Mouse (Mus musculus) stomach, embryonic 15.5 days (tissue): ENCODE measurements at regions not wholly inside any gene's neighbourhood (a gene's known extent, or its start where the extent isn't known, plus 50 kb on each side); places are given as distances from the start of the nearest gene placed in this dataset.

ENCODE experiments used
- ATAC-seq: fragments of 200-750 bp; cut with Nextera tagmentation; 2 replicates; pipeline ENCODE4 v1.8.0; 2017; ENCODE audit warnings: low read depth, moderate number of reproducible peaks, moderate TSS enrichment; ENCODE audit not compliant: insufficient read depth, low FRiP score
- H3K27ac ChIP-seq: fragments of 300-500 bp; sonication (generic); 2 replicates; pipeline ENCODE4 v1.5.1; 2015; ENCODE audit warnings: mild to moderate bottlenecking, inconsistent platforms
- H3K27me3 ChIP-seq: fragments of 300-500 bp; sonication (generic); replicated peaks from 2 replicates; pipeline ENCODE4 v1.6.1; 2015; ENCODE audit warnings: inconsistent platforms
- H3K36me3 ChIP-seq: fragments of 300-500 bp; sonication (generic); 2 replicates; pipeline ENCODE4 v1.6.1; 2015; ENCODE audit warnings: inconsistent platforms
- H3K4me1 ChIP-seq: fragments of 300-500 bp; sonication (generic); 2 replicates; pipeline ENCODE4 v1.6.1; 2015; ENCODE audit warnings: inconsistent platforms
- H3K4me2 ChIP-seq: fragments of 300-500 bp; sonication (generic); 2 replicates; pipeline ENCODE4 v1.6.1; 2015; ENCODE audit warnings: mild to moderate bottlenecking, inconsistent platforms
- H3K4me3 ChIP-seq: fragments of 300-500 bp; sonication (generic); replicated peaks from 2 replicates; pipeline ENCODE4 v1.5.1; 2015; ENCODE audit warnings: inconsistent platforms
- H3K9ac ChIP-seq: fragments of 300-500 bp; sonication (generic); 2 replicates; pipeline ENCODE4 v1.6.1; 2015; ENCODE audit warnings: inconsistent platforms
- H3K9me3 ChIP-seq: fragments of 300-500 bp; sonication (generic); 2 replicates; pipeline ENCODE4 v1.6.1; 2016; ENCODE audit warnings: inconsistent platforms
- WGBS: fragments of 180-500 bp; shearing (Covaris S2); methylation state at CpG from one replicate; pipeline ENCODE4 v1.1.7; 2015; 5-methylcytosine and 5-hydroxymethylcytosine counted together

- Histone ChIP-seq H3K9ac (no peak overlapping the region), H3K27ac (no peak overlapping the region), H3K4me3 (no peak overlapping the region), H3K9me3 (no peaks in the 10 kb centered on the region), H3K4me2 (no peak overlapping the region), H3K36me3 (no peaks in the 10 kb centered on the region), H3K4me1 (no peaks in the 10 kb centered on the region), H3K27me3 (no peaks in the 10 kb centered on the region)
- ATAC-seq = no peak
- WGBS = 37% methylated on average over 4 of the region's 4 CpGs
Observed at GRCm38 (mm10) chr17:14764796-14765195, 70.8 kb upstream of the Thbs2 start.

DNA sequence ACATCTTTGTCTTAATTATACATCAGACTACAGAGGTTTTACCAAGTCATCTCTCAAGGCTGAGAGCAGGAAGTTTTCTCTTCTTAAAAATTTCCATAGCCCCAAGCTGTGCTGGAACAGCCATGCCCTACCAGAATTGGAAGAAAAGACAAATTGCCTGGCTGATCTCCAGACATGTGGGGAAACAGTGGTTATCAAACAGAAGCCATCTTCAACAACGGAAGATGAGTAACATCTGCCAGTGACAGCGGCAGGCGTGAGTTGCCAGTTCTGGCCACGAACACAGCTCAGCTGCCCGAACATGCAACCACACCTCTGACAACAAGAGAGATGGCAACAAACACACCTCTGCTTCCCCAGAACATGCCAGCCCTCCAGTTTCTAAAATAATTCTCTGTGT is 59.1 kb upstream of the Thbs2 start:
- H3K4me1 ChIP-seq = no peaks in the 10 kb centered on the region
- H3K27ac ChIP-seq = no peak overlapping the region
- H3K36me3 ChIP-seq = no peaks in the 10 kb centered on the region
- no peaks in the 10 kb centered on the region for H3K27me3 ChIP-seq
- no peak for ATAC-seq
- no peak overlapping the region for H3K4me3 ChIP-seq
- no peak overlapping the region for H3K9ac ChIP-seq
- H3K9me3 ChIP-seq = no peaks in the 10 kb centered on the region
- 47% methylated on average over 5 of the region's 5 CpGs for WGBS
- H3K4me2 ChIP-seq = no peak overlapping the region

DNA sequence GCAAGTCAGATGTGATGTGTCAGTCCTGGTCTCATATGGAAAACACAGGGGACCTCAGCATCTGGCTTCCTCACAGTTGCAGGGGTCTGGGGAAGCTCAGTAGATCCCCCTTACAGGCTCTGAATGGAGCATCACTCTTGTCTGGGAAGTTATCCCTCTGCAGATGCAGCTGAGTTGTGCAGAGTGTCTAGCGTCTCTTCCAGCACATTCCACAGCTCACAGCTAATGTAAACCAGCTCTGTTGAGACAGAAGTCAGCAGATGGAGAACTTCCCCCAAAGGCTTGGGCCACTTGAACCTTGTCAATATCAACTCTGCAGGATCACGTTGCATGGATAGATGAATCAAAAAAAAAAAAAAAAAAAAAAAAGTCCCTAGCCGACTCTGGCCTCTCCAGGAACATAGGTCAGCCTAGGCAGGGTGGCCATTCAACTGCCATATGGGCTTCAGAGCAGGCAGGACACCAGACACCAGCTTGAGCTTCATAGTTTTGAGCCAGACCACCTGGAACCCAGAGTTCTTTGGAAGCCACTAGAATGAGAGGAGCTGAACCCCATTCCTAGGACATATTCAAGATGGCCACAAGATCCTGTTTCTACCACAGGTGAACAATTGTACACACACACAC is 56.6 kb upstream of the Thbs2 start:
- H3K27me3 ChIP-seq = no peaks in the 10 kb centered on the region
- no peaks in the 10 kb centered on the region for H3K36me3 ChIP-seq
- peak overlapping the region; percentile 79 for H3K27ac ChIP-seq
- peak; percentile 80; the same call in 1 of the 2 replicates for ATAC-seq
- no peak overlapping the region for H3K4me3 ChIP-seq
- no peak overlapping the region for H3K4me2 ChIP-seq
- 45% methylated on average over 3 of the region's 3 CpGs for WGBS
- no peaks in the 10 kb centered on the region for H3K4me1 ChIP-seq
- no peak overlapping the region for H3K9ac ChIP-seq
- H3K9me3 ChIP-seq = no peaks in the 10 kb centered on the region

DNA sequence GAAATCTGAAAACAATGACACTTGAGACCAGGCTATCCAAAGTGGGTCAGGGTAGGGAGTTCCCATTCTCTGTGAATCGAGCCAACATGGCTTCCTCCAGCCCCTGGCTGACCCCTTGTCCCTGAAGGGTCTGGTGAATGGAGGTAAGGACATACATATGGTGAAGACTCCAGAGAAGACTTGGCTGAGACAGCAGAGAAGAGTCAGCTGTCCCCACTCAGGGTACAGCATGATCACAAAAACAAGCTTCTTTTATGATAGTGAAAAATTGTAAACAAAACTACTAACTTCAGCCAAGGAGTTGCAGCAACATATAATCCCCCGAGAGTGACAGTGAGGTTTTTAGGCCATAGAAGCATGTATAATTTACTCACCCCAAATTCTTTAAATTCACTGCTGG is 55.2 kb upstream of the Thbs2 start:
- H3K27me3 ChIP-seq = no peaks in the 10 kb centered on the region
- no peak overlapping the region for H3K9ac ChIP-seq
- no peaks in the 10 kb centered on the region for H3K36me3 ChIP-seq
- ATAC-seq = no peak
- WGBS = 41% methylated on average over 2 of the region's 2 CpGs
- H3K4me2 ChIP-seq = no peak overlapping the region
- H3K9me3 ChIP-seq = no peaks in the 10 kb centered on the region
- H3K27ac ChIP-seq = no peak overlapping the region
- H3K4me3 ChIP-seq = no peak overlapping the region
- H3K4me1 ChIP-seq = no peaks in the 10 kb centered on the region

DNA sequence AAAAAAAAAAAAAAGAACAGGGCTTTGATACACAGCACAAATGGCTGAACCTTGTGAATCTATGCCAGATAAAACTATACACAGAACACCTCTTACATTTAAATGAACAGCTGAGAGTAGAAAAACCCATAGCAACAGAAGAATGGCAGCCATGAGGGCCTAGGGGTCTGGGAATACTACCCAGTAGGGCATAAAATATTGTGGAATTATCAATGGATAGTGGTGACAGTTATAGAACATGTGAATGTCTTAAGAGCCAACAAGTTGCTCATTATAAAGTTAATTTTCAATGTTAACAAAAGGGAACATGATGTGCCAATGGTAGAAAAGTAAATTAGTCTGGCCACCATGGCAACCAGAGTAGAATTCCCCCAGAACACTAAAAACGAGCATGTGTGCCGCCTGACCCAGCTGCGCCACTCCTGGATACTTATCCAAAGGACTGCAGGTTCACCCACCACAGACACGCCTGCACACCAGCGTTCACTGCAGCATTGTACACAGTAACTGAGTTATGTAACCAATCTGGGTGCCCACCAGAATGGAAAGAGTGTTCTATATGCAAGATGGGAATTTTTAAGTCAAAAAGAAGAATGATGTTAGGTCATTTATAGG is 53.3 kb upstream of the Thbs2 start:
- Histone ChIP-seq H3K27ac (no peak overlapping the region), H3K9ac (no peak overlapping the region), H3K4me1 (no peaks in the 10 kb centered on the region), H3K4me3 (no peak overlapping the region), H3K36me3 (no peaks in the 10 kb centered on the region), H3K4me2 (no peak overlapping the region), H3K27me3 (no peaks in the 10 kb centered on the region), H3K9me3 (no peaks in the 10 kb centered on the region)
- ATAC-seq = no peak
- 78% methylated on average over 5 of the region's 5 CpGs for WGBS

- 89% methylated on average over 3 of the region's 3 CpGs for WGBS
- no peak for ATAC-seq
Observed at GRCm38 (mm10) chr17:14745512-14745911, 51.5 kb upstream of the Thbs2 start.

DNA sequence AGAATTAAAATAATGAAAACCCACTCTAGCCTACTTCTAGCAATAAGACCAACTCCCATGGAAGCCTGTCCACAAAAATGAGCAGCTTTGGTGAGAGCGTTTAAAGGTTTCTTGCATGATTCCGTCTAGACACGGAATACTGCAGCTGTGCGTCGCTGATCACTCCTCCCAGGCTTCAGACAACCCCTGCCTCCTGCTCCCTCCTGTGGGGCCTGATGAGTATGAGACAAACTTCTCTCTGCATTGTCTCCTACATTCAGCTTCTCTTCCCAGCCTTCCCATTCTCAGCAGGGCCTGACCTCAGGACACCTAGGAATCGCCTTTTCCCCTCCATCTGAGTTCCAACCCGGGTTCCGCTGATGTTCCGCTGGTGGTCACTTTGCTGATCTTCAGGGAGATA is 50.0 kb upstream of the Thbs2 start:
- no peak overlapping the region for H3K9ac ChIP-seq
- H3K9me3 ChIP-seq = no peaks in the 10 kb centered on the region
- 72% methylated on average over 9 of the region's 9 CpGs for WGBS
- no peak overlapping the region for H3K27ac ChIP-seq
- H3K36me3 ChIP-seq = no peaks in the 10 kb centered on the region
- no peak for ATAC-seq
- H3K27me3 ChIP-seq = no peaks in the 10 kb centered on the region
- H3K4me2 ChIP-seq = no peak overlapping the region
- H3K4me1 ChIP-seq = no peaks in the 10 kb centered on the region
- H3K4me3 ChIP-seq = no peak overlapping the region

More at GRCm38 (mm10) chr17:14745512-14745911, 51.5 kb upstream of the Thbs2 start:
- Histone ChIP-seq H3K27ac (no peak overlapping the region), H3K36me3 (no peaks in the 10 kb centered on the region), H3K4me2 (no peak overlapping the region), H3K27me3 (no peaks in the 10 kb centered on the region), H3K4me1 (no peaks in the 10 kb centered on the region), H3K4me3 (no peak overlapping the region), H3K9me3 (no peaks in the 10 kb centered on the region), H3K9ac (no peak overlapping the region)
